ENCODE assay signal across 9 mouse cellular contexts in the genomic region with DNA sequence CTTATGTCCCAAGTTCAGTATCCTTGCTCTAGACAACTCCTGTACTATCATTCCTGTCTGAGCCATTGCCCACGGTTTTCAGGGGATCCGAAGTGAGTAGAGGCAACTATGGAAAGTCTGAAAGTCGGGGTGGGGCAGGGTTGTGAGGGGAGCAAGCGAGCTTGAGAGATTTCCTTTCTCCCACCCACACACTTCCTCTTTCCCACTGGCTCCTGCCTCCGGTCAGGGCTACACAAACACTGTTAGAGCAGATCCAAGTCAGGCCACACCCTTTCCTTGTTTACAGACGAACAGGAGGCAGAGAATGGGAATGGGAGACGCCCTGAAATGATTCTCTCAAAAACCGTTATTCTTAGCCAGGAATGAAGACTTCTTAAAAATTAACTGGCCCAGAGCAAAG. TPM values are rescaled to one million over a fixed set of nuclear protein-coding genes. Genes with fewer than 3 reads are reported as not detected.
DNase-seq lines count a peak whose midpoint lies in the region; ATAC-seq lines count a peak whose summit lies in the region.
"Had no signal": no experiment of that assay in that cellular context is flagged by ENCODE, and none has a peak within 500 bp of the region (broad histone marks: within the 10 kb centered on the region; RNA-seq: fewer than 3 reads in every experiment).

No protein-coding gene starts in this region.

- H3K4me3 ChIP-seq in megakaryocyte, embryonic 14.5 days (replicated peaks) = peak overlapping the region; percentile 66
- no peak overlapping the region for H3K4me3 ChIP-seq in stomach, embryonic 15.5 days (replicated peaks)
- H3K4me3 ChIP-seq: limb, embryonic 12.5 days had no signal

- DNase-seq in heart, adult 11 months = peak; percentile 99
- DNase-seq in kidney, postnatal 10 days = peak; percentile 73
- no peak for DNase-seq in cerebellum, postnatal 4 days (ENCODE audit: low spot score in 2 of 2)
- DNase-seq in right cerebral cortex, postnatal 4 days = no peak

- H3K9me3 ChIP-seq in megakaryocyte, embryonic 14.5 days = no peaks in the 10 kb centered on the region
- H3K9me3 ChIP-seq in stomach, embryonic 15.5 days = no peaks in the 10 kb centered on the region
- H3K9me3 ChIP-seq: limb, embryonic 12.5 days had no signal

- no peaks in the 10 kb centered on the region for H3K27me3 ChIP-seq in megakaryocyte, embryonic 14.5 days (replicated peaks)
- no peaks in the 10 kb centered on the region for H3K27me3 ChIP-seq in stomach, embryonic 15.5 days (replicated peaks)
- H3K27me3 ChIP-seq: limb, embryonic 12.5 days had no signal

- H3K27ac ChIP-seq in stomach, embryonic 15.5 days = peak overlapping the region; percentile 45

- H3K4me1 ChIP-seq in megakaryocyte, embryonic 14.5 days = peaks cover 12% of the 10 kb centered on the region
- H3K4me1 ChIP-seq in stomach, embryonic 15.5 days = 0 out of 2 replicates have a peak, but pooled peaks cover 7% of the 10 kb centered on the region
- H3K4me1 ChIP-seq: limb, embryonic 12.5 days had no signal

- no peak overlapping the region for H3K4me2 ChIP-seq in stomach, embryonic 15.5 days
- H3K4me2 ChIP-seq: limb, embryonic 12.5 days had no signal

- 27% methylated on average over 8 of the region's 8 CpGs for WGBS in stomach, embryonic 15.5 days

- H3K36me3 ChIP-seq in megakaryocyte, embryonic 14.5 days (replicated peaks; ENCODE audit: low read length) = no peaks in the 10 kb centered on the region
- no peaks in the 10 kb centered on the region for H3K36me3 ChIP-seq in stomach, embryonic 15.5 days
- H3K36me3 ChIP-seq: limb, embryonic 12.5 days had no signal

- no peak for ATAC-seq in megakaryocyte, adult 5-6 weeks (ENCODE audit: poor library complexity, severe bottlenecking)
- no peak for ATAC-seq in stomach, embryonic 15.5 days (ENCODE audit: insufficient read depth, low FRiP score, low read depth)
- no peak for ATAC-seq in monocyte, adult 5-6 weeks (replicated peaks; ENCODE audit: insufficient number of reproducible peaks, low FRiP score, low TSS enrichment, poor library complexity, severe bottlenecking)

- no peak overlapping the region for H3K9ac ChIP-seq in stomach, embryonic 15.5 days
- H3K9ac ChIP-seq: limb, embryonic 12.5 days had no signal

RNA-seq across cellular contexts. Expression of a gene that starts 23.2 kb away (rescaled TPM):
- polyA plus RNA-seq in megakaryocyte, embryonic 14.5 days (2012; ENCODE audit: insufficient read depth, low replicate concordance) = 8.1 and 10.8 TPM in 2 replicates
- 82.9 and 85.0 TPM in 2 replicates for total RNA-seq in megakaryocyte, adult 5-6 weeks (2015)
- total RNA-seq in megakaryocyte, adult 5-6 weeks (2017) = 119 and 134 TPM in 2 replicates
- 114 and 119 TPM in 2 replicates for polyA plus RNA-seq in stomach, embryonic 15.5 days (2015; fragmentation: Nextera tagmentation; extraction: Ambion mirVana)
- 99.6 to 222 TPM (median 123 TPM) in 3 replicates for total RNA-seq in monocyte, adult 5-6 weeks (2017)

Comparison
In these comparisons a context has a peak if more than half of its experiments do, and no peak if none do; other contexts are left out.
1. DNase-seq: peak in heart, adult 11 months (single experiment) and kidney, postnatal 10 days (single experiment); none in cerebellum, postnatal 4 days (0 of 2) and right cerebral cortex, postnatal 4 days (single experiment).